Mouse (Mus musculus) ovary, postnatal 10 days (tissue): ENCODE results near the gene Klf9.
"Not testable (repeated sequence)": the region's sequence is repeated elsewhere in the genome, so short reads cannot be mapped to it uniquely, and the experiment has no call there.

ENCODE experiments used
- DNase-seq: peaks from one replicate; pipeline ENCODE4 v3.0.0; 2022; ENCODE audit warnings: low spot score

The Klf9 gene

GRCm38 (mm10) chr19:23141391-23142281 lies 610 bp downstream of the Klf9 start:
- peak; percentile 78 for DNase-seq

GRCm38 (mm10) chr19:23142427-23143073 lies 1.5 kb downstream of the Klf9 start:
- no peak for DNase-seq

DNA sequence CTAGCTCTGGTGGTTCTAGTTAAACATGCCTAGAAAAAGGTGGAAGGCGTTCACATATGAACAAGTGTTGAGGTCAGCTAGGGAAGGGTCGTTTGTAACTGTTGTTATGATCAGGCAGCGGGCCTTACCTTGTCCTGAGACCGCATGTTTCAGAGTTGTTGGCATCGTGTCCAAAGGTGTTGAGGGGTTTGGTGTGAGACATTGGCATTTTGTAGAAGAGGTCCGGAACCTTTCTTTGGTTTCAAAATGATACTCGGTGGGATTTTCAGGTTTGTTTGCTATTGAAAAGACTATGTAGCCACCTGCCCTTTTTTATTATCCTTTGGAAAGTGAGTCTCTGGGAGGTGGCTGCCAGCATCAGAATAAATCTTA lies 2.0 kb downstream of the Klf9 start:
- DNase-seq: no peak

GRCm38 (mm10) chr19:23143541-23143940 lies 2.5 kb downstream of the Klf9 start:
- DNase-seq: no peak

- no peak for DNase-seq
These were observed 3.0 kb downstream of the Klf9 start for GRCm38 (mm10) chr19:23144031-23144430.

- DNase-seq: no peak
These were observed 4.1 kb downstream of the Klf9 start for GRCm38 (mm10) chr19:23145146-23145545.

DNA sequence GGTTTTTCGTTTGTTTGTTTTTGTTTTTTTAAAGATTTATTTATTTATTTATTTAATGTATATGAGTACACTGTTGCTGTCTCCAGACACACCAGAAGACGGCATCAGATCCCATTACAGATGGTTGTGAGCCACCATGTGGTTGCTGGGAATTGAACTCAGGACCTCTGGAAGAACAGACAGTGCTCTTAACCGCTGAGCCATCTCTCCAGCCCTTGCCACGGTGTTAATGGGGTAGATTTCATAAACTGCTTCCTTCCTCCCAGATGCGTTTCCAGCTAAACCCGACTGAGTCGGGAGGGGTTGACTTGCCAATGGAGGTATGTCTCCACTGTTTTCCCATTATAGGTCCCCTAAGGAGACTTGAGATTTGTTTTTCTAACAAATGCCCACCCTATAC lies 4.5 kb downstream of the Klf9 start:
- not testable (repeated sequence) for DNase-seq

DNA sequence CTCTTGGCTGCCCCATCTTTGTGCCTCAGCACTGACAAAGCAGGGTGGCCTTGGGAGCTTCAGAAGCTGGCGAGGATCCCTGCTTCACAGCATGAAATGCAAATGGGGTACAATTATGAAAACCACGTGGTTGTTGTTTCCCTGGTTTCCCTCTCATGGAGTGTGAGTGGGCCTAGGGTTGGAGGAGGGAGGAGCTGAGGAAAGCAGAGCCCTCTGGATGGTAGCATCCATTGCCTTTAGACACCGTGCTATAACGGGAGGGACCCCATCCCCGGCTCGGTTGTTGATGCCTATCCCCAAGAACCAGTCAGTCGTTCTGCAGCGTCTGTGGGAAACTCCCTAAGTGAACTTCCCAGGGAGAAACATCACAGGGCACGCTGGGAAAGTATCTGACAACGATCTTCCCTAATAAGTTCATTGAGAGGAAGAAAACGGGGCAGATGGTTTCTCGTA lies 5.4 kb downstream of the Klf9 start:
- DNase-seq: no peak

GRCm38 (mm10) chr19:23147026-23147966 lies 6.3 kb downstream of the Klf9 start:
- no peak for DNase-seq

GRCm38 (mm10) chr19:23149465-23150410 lies 8.7 kb downstream of the Klf9 start:
- no peak for DNase-seq

- no peak for DNase-seq
These were observed 9.7 kb downstream of the Klf9 start for GRCm38 (mm10) chr19:23150556-23151265.

- no peak for DNase-seq
These were observed 10.6 kb downstream of the Klf9 start for GRCm38 (mm10) chr19:23151651-23152070.

DNA sequence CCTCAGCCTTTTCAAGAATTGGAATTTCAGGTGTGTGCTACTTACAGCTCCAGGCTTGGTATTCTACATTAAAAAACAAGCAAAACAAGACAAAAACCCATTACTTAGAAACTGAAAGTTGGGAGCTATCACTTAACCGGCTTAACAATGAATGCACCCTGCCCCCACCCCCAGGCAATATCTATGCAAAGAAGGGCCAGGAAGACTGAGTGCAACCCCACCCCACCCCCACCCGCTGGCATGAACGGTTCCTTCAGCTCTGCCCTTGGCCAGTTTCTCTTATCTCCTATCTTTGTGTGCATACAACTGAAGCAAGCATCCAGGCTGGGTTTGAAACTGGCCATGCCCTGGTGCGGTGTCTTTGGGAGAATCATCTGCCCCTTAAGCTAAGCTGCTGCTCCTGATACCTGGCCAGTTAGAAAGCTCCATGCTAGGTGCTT lies 11.2 kb downstream of the Klf9 start:
- DNase-seq: no peak

- no peak for DNase-seq
These were observed 12.0 kb downstream of the Klf9 start for GRCm38 (mm10) chr19:23152771-23153605.

- DNase-seq: no peak
These were observed 12.6 kb downstream of the Klf9 start for GRCm38 (mm10) chr19:23153606-23154127.

GRCm38 (mm10) chr19:23159780-23160395 lies 18.9 kb downstream of the Klf9 start:
- no peak for DNase-seq

DNA sequence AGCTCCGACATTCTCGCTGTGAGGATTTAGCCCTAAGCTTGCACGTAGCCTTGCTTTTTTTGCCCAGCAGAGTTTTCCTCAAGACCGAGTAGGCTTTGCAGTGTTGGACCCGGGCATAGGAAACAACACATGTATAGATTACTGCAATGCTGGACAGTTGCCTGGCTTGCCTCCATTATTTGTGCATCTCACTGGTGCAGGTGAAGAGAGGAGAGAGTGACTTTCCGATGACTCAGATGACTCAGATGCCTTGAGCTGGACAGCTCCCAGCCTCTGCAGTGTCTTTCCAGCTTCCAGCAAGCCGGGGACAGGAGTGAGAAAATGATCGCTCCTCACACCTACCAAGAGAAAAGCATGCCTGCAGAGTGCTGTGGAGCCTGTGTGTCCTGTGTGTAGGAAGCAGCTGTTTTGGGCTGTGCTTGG lies 21.4 kb downstream of the Klf9 start:
- no peak for DNase-seq

DNA sequence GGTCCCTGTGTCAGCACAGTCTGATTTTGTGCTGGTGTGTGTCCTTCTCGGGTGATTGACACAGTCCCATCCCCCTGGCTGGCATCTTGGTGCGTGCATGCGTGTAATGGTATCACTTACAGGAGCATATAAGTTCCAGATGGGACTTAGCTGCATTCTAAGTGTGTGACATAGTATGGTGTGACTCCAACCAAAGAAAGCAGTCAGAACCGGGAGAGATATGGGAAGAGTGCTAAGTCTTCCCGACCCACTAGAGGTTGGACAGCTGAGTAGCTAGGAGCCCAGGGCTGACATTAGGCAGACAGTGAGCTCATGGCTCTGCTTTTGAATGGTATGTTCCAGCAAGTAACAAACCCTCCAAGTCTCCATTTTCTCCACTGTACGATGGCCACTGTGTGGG lies 21.9 kb downstream of the Klf9 start:
- DNase-seq: no peak

GRCm38 (mm10) chr19:23163361-23163760 lies 22.3 kb downstream of the Klf9 start:
- DNase-seq: no peak
